Comparison of ENCODE assay signal across 9 mouse cellular contexts in genomic region chr16:78198642-78199121, GRCm38 (mm10).
DNase-seq lines count a peak whose midpoint lies in the region; ATAC-seq and TF ChIP-seq lines count a peak whose summit lies in the region.
"Had no signal": no experiment of that assay in that cellular context is flagged by ENCODE, and none has a peak within 500 bp of the region (broad histone marks: within the 10 kb centered on the region; RNA-seq: fewer than 3 reads in every experiment).

No protein-coding gene starts in this region.

- H3K27ac ChIP-seq in ES-E14 (ENCODE audit: insufficient read depth, low read depth, low read length, poor library complexity, severe bottlenecking): no peak overlapping the region
- H3K27ac ChIP-seq: limb, embryonic 12.5 days had no signal

- peak; percentile 91 for ATAC-seq in frontal cortex, adult (ENCODE audit: low TSS enrichment)

- H3K9me3 ChIP-seq in ES-E14 (ENCODE audit: control insufficient read depth, insufficient read depth, low read depth, low read length): no peaks in the 10 kb centered on the region
- H3K9me3 ChIP-seq: limb, embryonic 12.5 days had no signal

- no peaks in the 10 kb centered on the region for H3K4me1 ChIP-seq in ES-E14 (ENCODE audit: control insufficient read depth in 2 of 2, insufficient read depth in 2 of 2, low read length in 2 of 2, poor library complexity in 1 of 2)
- H3K4me1 ChIP-seq: limb, embryonic 12.5 days had no signal

- H3K4me3 ChIP-seq in ES-E14 (ENCODE audit: insufficient read depth in 1 of 2, low read depth in 1 of 2, low read length in 2 of 2, poor library complexity in 1 of 2, severe bottlenecking in 1 of 2): no peak overlapping the region
- H3K4me3 ChIP-seq: limb, embryonic 12.5 days had no signal

- no peaks in the 10 kb centered on the region for H3K36me3 ChIP-seq in ES-E14 (ENCODE audit: control insufficient read depth, insufficient read depth, low read length, poor library complexity, severe bottlenecking)
- H3K36me3 ChIP-seq: limb, embryonic 12.5 days had no signal

- no peak overlapping the region for H3K9ac ChIP-seq in ES-E14 (ENCODE audit: insufficient read depth, low read depth, low read length, poor library complexity, severe bottlenecking)
- H3K9ac ChIP-seq: limb, embryonic 12.5 days had no signal

- in situ Hi-C loops in ES-E14 (cut with MboI; ENCODE audit: low sequenced_read_pairs in 2 of 2, unreplicated experiment in 2 of 2): no loop called here

- peak; percentile 74 for DNase-seq in ES-E14 (ENCODE audit: low read depth, low spot score)
- DNase-seq in c-Kit-positive CD71-positive TER-119-positive erythroid progenitor cells, embryonic 14.5 days (ENCODE audit: low spot score): peak; percentile 32
- DNase-seq in heart, postnatal 4 days: peak; percentile 88
- DNase-seq in layer of hippocampus, postnatal 14 days (ENCODE audit: low spot score in 2 of 2): peak; percentile 80 to 82
- peak; percentile 84 for DNase-seq in lung, postnatal 36 days
- DNase-seq in retina, embryonic 14.5 days (ENCODE audit: low spot score): peak; percentile 86
- peak; percentile 80 to 87 for DNase-seq in thymus, postnatal 36 days

TF ChIP-seq in ES-E14, 5 proteins besides CTCF, POLR2A, EP300 and RAD21:
- TF ChIP-seq HCFC1 (IDR thresholded peaks at IDR 0.05; ENCODE audit: borderline replicate concordance, insufficient read depth, low read length) (no peak), ZC3H11A (IDR thresholded peaks at IDR 0.05; ENCODE audit: borderline replicate concordance, low read depth, low read length) (0 out of 2 replicates have a peak, but pooled peaks have one; percentile 19), ZNF384 (IDR thresholded peaks at IDR 0.05; ENCODE audit: low read depth, low read length) (no peak), MAFK (IDR thresholded peaks at IDR 0.05; ENCODE audit: insufficient read depth, low read depth, low read length) (no peak), CHD2 (IDR thresholded peaks at IDR 0.05; ENCODE audit: low read depth, low read length) (no peak)
TF ChIP-seq in ES-E14: peak in this region for 1.

Comparison
In these comparisons a context has a peak if more than half of its experiments do, and no peak if none do; other contexts are left out.
1. DNase-seq: peak in every context shown above with its lines; median percentile 88 in heart, postnatal 4 days; 86 in retina, embryonic 14.5 days; 84 in lung, postnatal 36 days; 84 in thymus, postnatal 36 days; 81 in layer of hippocampus, postnatal 14 days; 74 in ES-E14; 32 in c-Kit-positive CD71-positive TER-119-positive erythroid progenitor cells, embryonic 14.5 days.